Mouse (Mus musculus) testis, postnatal 10 days (tissue): ENCODE measurements around the gene Mrpl12.

Experiments
- DNase-seq: peaks from one replicate; pipeline ENCODE4 v3.0.0; 2021; ENCODE audit warnings: low spot score

Mrpl12 gene

DNA sequence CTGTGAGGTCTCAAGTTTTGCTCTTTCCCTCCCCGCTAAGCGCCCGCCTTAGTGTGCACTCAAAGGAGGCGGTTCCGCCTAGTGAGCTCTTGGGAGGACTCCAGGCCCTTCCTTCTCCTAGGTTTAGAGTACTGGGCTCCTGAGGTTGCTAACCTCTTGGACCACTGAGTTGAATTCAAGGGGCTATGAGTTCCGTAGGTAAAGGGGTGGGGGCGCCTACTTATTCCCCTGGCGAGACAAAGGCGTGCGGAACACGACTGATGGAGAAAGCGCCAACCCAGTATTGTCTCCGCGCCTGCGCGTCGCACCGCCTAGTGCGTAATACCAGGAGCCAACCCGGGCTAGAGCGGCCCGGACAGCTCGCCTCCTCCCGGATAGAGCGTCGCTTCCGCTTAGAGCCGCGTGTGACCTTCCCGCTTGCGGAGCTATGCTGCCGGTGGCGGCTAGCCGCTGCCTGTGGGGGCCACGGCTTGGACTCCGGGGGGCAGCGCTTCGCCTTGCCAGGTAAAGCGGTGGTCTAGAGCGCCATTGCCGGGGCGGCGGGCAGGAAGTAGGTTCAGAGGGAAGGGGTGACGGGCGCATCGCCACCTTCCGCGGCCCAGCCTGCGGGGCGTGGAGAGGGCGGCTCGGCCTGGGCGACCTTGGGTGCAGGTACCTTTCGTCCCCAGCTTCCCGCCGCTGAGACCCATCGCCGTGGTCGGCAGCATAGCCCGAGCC lies at the start of gene Mrpl12:
TSS of gene Mrpl12 (plus strand) at position 349 of the 717 bp plus-strand sequence.
- DNase-seq = peak; percentile 88

DNA sequence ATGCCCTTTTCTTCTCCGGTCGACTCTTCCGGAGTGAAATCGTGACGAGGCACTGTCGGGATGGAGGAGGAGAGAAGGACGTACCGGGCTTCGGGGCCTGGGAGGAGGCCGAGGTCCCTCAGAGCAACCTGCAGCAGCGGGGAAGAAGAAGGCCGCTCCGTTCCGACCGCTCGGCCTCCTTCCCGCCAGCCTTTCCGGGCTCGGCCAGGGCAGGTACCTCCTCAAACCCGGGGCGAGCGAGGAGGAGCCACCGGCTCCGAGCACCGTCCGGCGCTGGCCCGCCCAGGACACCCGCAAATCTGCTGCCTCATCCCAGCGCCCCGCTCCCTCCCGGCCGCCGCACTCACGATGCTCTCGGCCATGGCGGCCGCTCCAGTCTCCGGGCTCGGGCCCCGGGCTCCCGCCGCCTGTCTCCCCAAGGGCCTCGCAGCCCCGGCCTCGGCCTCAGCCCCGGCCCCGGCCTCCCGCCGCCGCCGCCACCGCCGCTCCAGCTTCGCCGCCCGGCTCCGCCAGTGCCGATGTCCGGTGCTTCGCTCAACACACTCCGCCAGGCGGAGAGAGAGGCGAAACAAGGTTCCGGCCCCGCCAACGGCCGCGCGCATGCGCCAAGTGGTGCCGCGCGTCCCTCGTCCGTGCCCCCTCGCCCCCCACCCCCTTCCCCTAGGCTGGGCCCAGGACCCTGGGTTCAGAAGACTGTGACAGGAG lies 47.1 kb upstream of the Mrpl12 start, which contains the start of gene Nploc4:
TSS of gene Nploc4 (minus strand) at position 557 of the 705 bp plus-strand sequence.
- DNase-seq = peak; percentile 93

DNA sequence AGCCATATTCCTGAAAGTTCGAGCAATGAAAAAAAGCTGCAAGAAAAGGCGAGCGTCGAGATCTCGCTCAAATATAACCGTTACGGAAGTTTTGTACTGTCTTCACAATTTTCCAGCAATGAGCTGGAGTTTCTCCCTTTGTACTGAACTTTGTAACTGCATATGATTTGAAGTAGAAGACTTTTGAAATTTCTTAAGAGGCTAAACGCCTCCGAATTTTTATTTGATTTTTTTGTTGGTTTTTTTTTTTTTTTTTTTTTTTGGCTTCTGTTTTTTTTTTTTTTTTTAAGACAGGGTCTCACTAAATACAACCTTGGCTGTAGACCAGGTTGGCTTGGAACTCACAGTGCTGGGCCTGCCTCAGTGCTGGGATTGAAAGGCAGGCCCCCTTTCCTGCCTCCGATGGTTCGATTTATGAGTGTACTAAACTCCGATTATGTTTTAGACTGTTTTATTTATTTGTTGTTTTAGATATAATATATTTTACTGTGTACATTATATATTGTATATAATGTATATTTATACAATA lies 46.5 kb upstream of the Mrpl12 start:
- no peak for DNase-seq

DNA sequence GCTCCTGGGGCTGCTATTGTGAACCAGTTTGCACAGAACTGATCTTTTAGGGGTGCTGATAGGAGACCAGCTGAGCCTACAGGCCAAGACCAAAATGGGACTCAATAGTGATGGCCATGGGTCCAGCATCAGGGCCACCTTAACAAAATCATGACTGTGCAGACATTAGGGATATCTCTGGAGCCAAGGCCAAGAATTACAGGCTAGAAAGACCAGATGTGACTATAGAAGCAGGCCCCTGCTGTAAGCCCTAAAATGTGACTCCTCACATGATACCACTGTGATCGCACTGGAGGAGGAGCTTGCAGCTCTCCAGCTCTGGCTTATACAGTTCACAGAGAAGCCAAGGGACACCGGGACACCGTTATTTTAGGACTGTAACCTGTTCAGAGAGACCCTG lies 42.1 kb upstream of the Mrpl12 start, which contains the start of gene Tspan10:
TSS of gene Tspan10 (plus strand) at position 301 of the 400 bp plus-strand sequence.
- no peak for DNase-seq

DNA sequence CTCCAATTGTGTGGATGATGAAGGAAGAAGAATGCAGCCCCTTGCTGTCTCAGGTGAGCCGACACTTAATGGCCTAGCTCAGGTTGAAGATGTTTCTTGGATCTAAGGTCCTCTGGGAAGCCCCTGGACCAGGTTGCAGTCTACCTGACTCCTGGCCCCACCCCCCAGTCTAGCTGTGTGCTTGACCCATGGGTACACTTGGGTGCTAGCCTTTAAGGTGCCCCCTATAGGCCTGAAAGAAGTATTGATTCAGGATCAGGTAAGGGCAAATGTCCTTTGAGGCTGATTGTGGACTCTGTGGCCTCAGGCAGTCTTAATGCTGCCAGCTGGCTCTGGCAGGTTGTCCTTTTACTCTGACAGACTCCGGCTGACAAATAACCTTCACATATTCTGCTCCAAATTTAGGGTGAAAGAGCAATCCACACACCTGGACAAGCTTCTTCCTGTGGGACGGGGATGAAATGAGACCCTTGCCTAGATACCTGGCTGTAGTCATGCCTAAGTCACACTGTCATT lies 41.6 kb upstream of the Mrpl12 start:
- DNase-seq = no peak

DNA sequence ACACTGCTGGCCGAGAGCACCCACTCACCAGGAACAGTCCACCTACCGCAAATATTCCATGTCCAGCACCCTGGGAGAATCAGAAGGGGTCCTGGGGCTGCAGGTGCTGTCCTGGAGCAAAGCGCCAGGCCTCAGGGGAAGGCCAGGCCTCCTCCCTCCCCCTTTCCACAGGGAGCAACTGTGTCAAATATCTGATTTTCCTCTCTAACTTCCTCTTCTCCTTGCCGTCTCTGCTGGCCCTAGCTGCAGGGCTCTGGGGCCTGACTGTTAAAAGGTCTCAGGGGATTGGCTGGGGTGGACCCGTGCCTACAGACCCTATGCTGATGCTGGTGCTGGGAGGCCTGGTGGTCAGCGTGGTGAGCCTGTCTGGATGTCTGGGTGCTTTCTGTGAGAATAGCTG lies 40.3 kb upstream of the Mrpl12 start:
- no peak for DNase-seq

DNA sequence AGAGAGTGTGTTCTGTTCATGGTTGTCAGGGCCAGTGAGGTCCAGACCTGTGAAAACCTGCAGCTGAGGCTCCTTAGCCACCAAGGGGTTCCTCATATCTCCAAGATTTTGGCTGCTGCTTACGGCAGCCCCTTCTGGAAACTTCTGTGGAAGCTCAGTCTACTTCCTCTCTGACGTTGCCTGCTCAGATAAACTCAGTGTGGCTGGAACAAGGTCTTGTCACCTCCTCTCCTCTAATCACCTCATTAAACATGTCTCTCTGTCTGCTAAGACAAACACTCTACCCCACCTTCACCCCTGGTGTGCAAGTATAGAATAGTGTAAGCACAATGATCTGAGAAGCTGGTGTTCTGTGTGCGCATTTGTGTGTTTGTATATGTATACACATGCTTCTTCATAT lies 38.9 kb upstream of the Mrpl12 start:
- no peak for DNase-seq

DNA sequence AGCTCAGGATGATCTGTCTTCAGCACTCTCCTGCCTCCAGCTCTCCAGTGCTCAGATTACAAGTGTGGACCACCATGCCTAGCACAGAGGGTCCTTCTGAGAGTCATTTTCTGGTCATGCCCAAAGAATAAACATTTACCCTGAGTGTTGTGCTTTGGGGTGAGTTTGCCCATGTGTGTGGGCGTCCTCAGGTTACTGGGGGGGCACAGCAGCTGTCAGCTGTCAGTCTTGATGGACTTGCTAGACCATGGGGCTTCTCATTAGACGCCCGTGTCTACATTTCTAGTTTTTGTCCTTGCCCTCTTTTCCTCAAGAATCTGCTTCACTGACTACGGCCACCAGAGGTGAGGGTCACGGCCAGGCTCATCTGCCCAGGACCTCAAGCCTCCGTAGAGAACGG lies 37.2 kb upstream of the Mrpl12 start:
- no peak for DNase-seq

DNA sequence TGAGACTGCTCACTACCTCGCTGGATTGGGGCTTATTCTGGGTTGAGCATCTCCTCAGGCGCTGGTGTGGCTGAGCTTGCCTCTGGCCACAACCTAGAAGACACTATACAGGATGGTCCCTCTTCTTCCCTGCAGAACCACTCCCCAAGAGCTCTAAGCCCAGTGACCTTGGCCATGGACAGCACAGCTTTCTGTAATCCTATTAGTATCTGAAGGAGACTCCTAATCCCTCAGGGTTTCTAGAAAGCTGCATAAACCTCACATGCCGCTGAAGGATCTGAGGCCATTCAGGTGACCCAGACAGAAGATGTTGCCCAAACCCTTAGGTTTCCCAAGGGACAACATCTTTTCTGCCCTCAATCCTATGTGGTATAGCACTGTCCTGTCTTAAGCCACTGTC lies 32.2 kb upstream of the Mrpl12 start:
- DNase-seq = no peak

DNA sequence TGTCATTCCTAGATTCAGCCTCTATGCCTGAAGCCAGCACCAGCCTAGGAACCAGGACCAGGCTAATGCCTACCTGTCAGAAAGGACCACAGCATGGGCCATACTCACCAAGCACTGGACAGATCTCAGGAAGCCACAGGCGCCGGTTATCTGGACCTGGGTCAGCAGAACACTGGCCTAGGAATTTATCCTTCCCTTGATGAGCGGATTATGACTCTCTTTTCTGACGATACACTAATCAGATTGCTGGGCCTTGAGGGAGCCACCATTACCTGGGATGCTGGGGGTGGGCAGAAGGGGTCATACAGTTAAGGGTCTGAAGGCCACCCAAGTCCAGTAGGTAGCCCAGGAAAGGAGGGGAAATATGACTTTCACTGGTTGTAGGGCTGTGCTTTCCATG lies 31.1 kb upstream of the Mrpl12 start, which contains the start of gene Pde6g:
TSS of gene Pde6g (minus strand) at position 195 of the 400 bp plus-strand sequence.
- DNase-seq = no peak

DNA sequence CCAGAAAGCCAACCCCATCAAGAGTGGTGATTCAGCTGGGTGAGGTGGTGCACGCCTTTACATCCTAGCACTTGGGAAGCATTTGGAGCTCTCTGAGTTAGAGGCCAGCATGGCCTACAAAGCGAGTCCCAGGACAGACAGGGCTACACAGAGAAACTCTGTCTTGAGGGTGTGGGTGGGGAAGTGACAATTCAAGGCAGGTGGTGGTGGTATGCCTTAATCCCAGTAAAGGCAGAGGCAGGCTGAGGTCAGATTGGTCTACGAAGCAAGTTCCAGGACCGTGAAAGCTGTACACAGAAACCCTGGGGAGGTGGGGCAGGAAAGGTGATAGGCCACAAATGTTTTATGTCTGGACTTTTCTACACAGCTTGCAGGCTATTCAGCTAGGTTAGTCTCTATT lies 29.4 kb upstream of the Mrpl12 start:
- no peak for DNase-seq

DNA sequence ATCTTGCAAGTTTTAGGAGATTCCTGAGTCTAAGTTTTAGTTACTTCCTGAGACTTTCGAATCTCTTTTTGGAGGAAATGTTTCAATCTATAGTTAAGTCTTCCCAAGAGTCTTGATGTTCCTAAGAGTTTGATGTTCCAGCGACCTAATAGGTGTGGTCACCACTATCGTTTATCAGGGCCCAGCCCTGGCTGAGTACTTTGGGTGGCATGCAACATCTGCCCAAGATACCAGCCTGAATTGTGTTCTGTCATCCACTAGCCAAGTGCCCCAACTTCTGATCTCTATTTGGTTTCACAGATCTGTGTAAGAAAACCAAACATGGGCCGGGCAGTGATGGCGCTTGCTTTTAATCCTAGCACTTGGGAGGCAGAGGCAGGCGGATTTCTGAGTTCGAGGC lies 29.0 kb upstream of the Mrpl12 start:
- no peak for DNase-seq

DNA sequence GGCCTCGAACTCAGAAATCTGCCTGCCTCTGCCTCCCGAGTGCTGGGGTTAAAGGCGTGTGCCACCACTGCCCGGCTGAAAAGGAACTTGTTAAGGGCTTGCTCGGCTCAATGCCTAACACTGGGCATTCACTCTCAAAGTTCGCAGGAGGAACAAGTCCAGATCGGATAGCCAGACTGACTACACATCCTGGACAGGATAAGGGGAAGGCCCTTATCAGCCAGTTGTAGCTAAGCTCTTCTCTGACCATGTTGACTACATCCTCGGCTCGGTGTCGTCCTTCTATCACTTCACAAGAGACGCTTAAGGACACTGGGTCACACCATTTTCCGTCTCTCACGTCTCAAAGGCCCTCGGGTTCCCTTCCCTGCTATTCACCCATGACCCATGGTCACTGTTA lies 27.0 kb upstream of the Mrpl12 start:
- DNase-seq = no peak

DNA sequence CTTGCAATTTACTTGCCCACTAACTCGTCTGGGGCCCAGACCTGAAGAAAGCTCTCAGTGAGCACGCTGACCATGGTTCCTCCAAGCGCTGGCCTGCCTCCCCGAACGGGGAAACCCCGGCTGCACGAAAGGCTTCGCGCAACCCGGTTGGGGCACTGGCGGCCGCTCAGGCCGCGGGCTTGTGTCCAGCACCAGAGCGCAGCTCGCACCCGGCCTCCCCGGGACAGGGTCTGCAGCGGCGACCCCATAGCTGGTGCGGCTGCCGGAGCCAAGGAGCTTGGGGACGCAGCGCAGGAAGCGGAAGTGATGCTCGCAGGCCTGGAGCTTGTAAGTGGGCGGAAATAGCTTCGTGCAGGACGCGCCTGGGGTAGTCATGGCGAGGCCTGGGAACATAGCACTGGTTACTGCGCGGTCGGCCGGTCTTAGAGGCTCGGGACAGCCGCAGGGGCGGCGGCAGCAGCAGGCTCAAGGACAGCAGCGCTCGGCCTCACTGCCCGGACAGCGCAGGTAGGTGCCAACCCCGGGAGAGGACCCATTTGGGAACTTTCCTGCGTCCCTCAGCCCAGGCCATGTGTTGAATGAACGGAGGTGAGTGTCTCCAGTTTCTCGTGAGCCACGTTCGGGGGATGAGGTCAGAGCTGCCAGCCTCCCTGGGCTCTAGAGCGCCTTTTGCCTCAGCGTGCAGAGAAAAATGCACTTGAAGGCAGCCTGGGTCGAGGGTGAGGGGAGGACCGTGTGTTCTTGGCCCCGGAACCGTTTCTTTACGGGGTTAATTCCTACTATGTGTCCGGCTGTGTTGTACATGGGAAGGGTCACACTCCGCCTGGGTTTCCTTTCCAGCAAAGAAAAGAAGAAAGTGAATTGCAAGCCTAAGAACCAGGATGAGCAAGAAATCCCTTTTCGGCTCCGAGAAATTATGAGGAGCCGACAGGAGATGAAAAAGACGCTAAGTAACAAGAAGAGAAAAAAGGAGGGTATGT lies 26.4 kb upstream of the Mrpl12 start, which contains the start of the genes Oxld1 and Ccdc137:
TSS of gene Oxld1 (minus strand) at position 297 of the 980 bp plus-strand sequence.
TSS of gene Ccdc137 (plus strand) at position 344 of the 980 bp plus-strand sequence.
- DNase-seq = peak; percentile 78

DNA sequence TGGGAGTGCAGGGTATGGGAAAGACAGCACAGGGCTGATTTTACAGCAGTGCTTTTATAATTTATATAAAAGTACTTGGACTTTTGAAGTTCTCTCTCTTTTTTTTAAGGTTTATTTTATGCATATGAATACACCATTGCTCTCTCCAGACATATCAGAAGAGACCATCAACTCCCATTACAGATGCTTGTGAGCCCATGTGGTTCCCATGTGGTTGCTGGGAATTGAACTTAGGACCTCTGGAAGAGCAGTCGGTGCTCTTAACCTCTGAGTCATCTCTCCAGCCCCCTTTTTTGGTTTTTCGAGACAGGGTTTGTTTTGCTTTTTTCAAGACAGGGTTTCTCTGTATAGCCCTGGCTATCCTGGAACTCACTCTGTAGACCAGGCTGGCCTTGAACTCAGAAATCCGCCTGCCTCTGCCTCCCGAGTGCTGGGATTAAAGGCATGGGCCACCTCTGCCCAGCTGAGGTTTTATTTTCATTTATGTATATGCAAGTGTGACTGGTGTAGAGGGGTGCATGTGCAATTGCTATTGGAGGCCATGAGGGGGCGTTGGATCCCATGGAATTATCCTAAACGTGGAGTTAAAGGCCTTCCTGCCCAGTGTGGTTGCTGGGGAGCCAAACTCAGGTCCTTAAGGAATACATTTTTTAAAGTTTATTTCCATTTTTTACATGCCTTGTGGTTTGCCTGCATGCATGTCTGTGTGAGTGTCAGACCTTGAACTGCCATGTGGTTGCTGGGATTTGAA lies 25.4 kb upstream of the Mrpl12 start:
- DNase-seq = no peak

DNA sequence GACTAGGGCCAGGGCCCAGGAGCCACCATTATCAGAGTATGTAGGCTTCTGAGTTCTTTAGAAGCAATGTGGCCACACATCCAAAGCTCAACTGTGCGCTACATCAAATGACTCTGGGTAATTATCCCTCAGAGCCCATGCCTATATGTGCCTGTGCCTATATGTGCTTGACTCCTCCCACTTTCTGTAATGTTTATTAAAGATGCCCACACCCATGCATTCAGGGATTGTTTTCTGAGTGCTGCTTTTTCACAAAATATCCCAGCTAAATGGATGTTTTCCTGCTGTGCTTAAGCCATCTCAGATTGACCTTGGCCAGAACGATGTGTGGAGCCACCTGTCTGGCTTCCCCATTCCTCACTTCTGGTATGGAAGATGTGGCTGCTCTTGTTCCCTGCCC lies 20.9 kb upstream of the Mrpl12 start:
- DNase-seq = no peak

DNA sequence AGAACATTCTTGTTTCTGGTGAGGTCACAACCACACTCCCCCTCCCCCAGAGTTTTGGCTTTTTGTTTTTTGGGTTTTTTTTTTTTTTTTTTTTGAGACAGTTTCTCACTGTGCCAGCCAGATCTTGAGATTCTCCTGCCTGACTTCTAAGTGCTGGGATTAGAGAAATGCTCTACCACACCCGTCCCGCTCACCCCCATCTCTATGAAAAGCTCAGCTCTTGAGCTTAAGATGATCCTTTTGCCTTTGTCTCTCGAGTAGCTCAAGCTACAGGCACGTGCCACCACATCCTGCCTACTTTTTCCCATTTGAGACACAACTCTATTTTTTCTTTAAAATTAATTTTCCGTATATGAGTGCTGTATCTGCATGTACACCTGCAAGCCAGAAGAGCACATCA lies 20.0 kb upstream of the Mrpl12 start:
- no peak for DNase-seq

DNA sequence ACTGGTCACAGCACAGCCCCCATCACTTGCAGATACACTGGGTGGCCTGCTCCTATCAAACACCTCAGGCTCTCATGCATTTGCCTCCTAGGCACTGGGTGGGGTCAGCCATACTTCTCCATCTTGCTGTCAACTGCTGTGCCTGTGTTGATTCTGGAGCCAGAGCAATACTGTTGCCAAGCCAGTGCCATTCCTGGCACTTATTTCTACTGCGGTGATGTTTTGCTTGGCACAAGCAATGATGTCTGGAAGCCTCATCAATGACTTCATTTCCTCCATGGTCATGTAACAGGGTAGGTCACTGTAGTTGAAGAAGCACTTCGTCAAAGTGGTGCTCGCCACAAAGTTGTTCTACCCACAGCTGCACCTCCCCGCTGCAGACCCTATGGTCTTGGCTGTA lies 18.9 kb upstream of the Mrpl12 start:
- DNase-seq = no peak

DNA sequence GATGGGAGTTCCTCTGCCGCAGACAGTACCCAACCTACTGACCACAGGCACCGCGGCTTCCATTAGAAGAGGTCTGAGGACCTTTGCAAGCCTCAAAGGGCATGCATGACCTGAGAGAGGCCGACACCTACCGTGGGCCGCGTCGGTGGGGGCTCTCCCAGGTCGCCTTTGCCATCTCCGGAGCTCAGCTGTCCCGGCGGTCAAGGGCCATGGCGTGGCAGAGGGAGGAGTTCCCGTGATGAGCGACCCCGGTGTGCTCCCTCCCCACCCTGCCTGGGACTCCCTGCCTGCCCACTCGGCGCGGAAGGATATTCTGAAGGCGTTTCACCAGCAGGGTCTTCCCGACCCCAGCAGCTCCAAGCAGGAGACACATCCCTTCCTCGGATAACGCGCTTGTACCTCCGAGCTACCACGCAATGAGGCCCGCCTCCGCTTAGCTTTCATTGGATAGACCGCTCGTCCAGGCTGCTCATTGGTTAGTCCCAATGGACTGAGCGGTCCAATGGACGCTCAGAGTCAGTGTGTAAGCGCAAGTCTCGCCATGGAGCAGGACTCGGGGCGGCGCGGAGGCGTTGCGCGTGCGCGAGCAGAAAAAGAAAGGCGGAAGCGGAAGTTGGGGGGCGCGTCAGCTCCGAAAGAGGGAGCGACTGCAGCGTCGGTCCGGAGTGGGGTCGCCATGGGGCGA lies 17.2 kb upstream of the Mrpl12 start, which contains the start of gene Arl16:
TSS of gene Arl16 (minus strand) at position 557 of the 685 bp plus-strand sequence.
- peak; percentile 94 for DNase-seq

DNA sequence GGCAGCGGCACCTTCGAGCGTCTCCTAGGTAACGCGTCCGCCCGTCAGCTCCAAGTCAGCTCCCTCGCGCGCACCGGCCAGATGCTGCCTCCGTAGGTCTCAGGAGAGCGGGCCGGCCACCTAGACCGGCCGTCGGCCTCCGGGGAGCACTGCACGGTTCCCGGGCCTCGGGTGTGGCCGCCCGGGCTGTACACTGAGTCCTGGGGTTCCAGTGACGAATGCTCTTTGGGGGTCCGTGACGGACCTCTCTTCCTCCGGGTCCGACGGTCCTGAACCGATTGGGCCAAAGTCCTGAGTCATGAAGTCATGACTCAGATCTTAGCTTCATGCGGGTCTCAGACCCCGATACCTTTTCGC lies 16.7 kb upstream of the Mrpl12 start:
- no peak for DNase-seq
